Mouse (Mus musculus): ENCODE data around the gene Gm8298.
"Not testable (repeated sequence)": the region's sequence is repeated elsewhere in the genome, so short reads cannot be mapped to it uniquely, and the experiment has no call there.

The Gm8298 gene

DNA sequence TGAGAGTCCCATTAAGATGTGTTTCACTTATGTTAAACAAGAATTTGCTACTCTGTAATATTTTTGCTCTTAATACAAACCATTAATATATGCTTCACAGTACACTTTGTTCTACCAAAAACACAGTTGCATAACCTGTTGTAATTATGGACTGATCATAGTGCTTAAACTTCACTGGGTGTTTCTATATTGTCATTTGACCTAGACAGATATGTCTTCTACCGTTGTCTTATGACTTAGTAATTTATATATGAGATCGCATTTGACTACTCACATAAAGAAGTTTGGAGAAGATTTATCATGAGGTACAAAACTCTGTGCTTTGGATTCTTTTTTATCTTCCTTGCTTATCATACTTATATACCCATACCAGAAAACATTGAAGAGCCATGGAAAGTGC lies at the start of gene Gm8298:
TSS of gene Gm8298 (plus strand) at position 301 of the 400 bp plus-strand sequence.
- no peak for DNase-seq (ENCODE audit: low spot score)

- DNase-seq (ENCODE audit: low spot score): no peak
These were observed 47.7 kb upstream of the Gm8298 start for GRCm38 (mm10) chr3:59813169-59813568.

DNA sequence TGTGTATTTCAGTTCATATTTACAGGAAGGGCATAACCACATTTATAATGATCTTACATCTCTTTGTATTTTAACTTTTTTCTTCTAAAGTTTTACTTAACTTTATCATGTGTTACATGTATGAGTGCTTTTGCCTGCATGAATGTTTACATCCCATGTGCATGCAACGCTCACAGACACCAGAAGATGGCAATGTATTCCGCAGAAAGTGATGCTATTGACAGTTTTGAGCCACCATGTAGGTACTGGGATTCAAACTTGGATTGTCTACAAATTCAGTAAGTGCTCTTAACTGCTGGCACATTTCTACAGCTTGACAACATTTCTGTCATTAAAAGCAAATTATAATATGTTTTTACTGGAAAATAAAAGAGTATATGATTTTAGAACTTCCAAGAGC lies 9.9 kb downstream of the Gm8298 start:
- no peak for DNase-seq (ENCODE audit: low spot score)

- not testable (repeated sequence) for DNase-seq (ENCODE audit: low spot score)
These were observed 16.8 kb downstream of the Gm8298 start for GRCm38 (mm10) chr3:59877601-59878000.

DNA sequence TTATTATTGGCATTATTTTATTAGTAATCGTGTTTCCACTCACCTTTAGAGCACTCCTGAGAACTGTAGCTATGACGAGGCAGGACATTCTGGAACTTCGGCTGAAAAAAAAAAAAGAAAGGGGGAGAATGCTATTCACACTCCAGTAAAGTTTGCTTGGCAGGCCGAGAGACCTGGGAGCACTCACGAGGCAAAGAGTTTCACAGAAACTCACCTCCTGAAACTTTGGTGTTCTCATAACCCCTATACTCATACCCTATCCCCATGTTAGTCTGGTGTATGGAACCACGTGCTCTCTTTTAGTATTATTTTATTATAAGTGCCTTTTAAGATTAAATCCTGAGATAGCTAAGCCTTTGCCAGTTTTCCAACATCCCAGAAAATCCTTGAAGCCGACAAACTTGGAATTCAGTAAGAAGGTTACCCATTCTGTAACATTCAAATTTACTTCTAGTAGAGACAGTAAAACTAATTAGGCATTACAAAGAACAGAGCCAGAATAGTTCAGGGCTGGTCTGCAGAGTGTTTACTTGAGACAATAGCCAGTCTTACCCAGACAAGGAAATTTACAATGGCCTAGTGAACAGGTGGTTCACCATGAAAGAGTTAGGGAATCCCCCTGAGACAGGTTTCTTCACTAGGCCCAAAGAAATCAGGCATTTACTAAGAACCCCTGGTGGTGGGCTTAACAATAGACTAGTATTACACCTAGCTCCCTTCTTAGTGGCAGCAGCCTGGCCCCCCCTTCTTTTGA lies 19.1 kb downstream of the Gm8298 start:
- not testable (repeated sequence) for DNase-seq (ENCODE audit: low spot score)

GRCm38 (mm10) chr3:59893276-59893675 lies 32.4 kb downstream of the Gm8298 start:
- DNase-seq (ENCODE audit: low spot score): no peak

DNA sequence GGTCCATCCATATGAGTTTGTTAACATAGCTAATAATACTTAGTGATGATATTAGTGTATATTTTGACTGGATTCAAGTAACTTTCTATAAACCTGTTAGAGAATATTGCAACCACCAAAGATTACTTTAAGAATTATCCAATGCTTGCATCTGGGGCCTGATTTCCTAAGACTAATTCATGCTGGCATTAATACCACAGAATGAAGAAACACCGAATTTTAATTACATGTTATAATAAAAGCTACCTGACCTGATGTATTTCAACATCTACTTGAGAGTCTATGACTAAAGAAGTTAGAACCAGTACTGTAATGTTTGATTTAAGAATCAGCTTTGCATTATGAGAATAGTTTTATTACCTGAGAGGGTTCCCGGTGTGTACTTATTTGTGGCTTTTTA lies 64.1 kb downstream of the Gm8298 start, which contains the start of gene C130079G13Rik:
TSS of gene C130079G13Rik (plus strand) at position 301 of the 400 bp plus-strand sequence.
- DNase-seq (ENCODE audit: low spot score): no peak

All from c-Kit-positive CD71-positive TER-119-positive erythroid progenitor cells, embryonic 14.5 days (primary cell).